Mouse (Mus musculus): ENCODE measurements around the gene Baiap2l2. TPM values are rescaled to one million over a fixed set of nuclear protein-coding genes. Genes with fewer than 3 reads are reported as not detected.
A peak's percentile ranks its signal among the peaks of the same experiment; 100 is the strongest.

Gene Baiap2l2
- total and polyA plus RNA-seq, 3 experiments = 0.24 to 1.5 TPM; not detected in 1

DNA sequence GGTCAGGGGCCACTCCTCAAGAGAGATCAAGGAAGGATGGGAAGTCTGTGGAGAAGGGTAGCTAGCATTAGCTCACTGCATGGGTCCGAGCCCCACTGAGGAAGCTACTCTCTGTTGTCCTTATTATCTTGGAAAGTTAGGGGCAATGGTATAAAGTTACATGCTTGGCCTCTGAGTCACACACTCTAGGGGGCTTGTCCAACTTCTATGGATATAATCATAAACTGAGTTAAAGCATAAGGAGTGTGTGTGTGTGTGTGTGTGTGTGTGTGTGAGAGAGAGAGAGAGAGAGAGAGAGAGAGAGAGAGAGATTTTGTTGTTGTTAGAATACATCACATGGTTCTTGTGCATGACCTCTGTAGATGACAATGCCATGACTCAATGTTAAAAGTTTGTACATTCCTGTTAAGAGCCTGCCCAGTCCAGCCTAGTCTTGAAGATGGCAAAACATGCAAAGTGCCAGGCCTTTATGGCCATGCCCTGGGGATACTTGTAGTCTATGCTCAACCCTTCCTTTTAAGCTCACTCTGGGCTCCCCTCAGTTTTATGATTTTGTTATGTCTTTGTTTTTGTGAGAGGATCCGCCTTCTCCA, 14.3 kb upstream of the Baiap2l2 start:
- no peak for DNase-seq

DNA sequence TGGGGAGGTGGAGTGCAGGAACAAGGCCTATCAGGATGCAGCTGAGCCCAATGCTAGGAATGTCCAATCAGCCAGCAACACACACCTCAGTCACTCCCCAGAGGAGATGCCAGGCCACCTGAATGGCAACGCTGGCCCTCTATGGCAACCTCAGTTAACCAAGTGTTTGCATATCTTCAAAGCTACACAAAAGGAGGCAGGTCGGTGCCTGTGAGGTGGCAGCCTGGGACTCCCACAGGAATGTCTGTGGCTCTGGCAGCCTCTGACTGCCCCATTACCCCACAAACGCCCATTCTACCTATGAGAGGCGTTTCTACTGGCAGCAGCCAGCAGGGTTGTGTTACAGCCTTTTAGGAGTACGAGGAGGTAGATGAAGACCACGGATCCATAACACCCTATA, 13.2 kb upstream of the Baiap2l2 start:
- no peak for DNase-seq

DNA sequence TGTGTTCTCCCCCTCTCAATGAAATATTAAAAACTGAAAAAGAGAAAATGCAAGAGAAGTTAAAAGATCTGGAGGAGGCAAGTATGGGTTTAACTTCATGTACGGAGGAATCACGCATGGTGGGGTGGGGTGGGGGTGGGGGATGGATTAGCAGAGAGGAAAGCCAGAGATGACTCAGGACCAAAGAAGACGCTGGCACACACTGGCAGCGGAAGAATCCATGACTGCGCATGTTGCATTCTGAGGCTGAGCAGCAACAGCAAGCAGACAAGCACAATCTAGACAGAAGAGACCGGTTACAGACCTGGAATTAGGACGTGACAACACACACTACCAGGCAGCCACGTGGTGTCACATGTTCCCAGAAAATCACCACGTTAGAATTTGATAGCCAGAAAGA, 7.4 kb upstream of the Baiap2l2 start:
- no peak for DNase-seq

DNA sequence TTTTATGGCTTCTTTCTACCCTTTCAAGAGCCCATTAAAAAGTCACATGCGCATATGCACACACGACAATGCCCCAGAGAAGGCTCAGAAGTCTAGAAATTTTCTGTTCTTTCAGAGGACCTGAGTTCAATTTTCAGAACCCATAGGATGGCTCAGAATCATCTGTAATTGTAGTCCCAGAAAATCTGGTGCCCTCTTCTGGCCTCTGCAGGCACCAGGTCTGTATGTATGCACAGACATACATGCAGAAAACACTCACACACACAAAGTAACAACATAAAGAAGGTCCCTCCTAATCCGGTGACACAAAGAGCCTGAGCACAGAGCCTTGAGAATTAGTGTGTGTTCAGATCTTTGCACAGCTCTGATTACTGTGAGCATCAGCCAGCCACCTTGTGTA, 5.0 kb upstream of the Baiap2l2 start:
- no peak for DNase-seq

DNA sequence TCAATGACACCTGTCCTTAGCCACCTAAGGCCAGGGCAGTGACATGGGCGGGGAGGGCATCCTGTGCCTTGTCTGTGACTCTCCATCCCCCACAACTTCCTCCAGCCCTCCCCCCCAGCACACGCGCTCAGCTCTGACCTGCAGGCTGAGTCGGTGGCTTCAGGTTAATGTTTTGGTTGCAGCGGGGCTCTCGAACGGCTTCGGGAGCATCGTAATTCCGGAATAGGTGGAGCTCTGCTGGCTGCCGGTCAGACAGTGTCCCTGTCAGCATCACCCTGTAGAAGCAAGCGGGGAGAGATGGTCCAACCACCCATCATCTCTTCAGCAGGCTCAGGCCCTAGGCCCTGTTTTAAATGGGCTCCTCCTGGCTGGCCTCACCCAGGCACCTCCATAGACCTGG, 4.1 kb upstream of the Baiap2l2 start:
- DNase-seq = no peak

DNA sequence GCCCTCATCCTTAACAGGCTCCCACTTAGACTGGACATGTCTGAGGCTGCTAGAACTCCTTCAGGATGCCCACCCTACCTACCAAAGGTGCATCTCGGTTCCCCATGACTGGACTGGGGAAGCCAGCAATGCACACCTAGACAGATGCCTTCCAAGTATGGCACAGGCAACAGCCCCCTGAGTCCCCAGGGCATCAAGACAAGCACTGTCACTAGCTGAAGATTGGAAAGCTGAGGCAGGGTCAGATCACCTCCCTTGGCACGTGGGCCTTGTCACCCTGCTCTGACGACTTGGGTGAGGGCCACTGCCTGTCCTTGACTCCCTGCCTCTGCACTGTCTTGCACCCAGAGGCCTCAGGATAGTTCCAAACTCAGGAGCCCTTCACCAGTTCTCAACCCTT, 3.0 kb upstream of the Baiap2l2 start:
- DNase-seq = no peak

DNA sequence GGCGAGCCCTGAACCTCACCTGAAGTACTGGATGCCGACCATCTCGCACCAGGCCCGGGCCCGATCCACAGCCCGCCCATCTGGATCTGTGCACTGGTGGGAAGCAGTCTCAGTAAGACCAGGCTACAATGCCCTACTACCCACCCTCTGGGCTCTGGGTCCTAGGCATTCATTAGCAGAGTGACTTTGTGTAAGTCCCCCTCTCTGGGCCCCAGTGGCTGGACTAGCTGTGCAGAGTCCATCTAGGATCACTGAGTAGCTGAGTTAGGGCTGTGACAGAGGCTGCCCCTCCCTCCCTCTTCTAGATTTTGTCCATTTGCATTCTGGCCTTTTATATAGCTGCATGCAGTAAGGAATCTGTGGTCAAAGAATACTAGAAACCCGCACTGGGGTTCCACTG, 1.8 kb upstream of the Baiap2l2 start:
- DNase-seq = no peak

DNA sequence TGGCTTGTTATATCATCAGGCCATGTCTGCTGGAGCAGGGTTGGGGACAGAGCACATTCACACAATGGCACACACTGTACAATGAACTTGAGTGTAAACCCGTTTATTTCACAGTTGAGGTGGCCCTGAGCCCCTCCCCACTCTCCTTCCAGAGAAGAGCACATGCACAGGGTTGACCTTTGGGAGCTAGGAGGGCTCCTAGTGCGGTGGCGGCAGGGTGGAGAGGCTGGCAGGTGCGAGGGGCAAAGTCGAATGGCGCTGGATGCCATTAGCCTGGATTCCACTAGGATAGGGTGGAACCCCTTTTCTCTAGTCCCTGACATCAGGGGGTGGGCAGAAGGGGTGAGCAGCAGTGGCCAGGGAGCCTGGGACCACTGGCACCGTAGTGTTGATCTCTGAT, 804 bp upstream of the Baiap2l2 start:
- DNase-seq = no peak

DNA sequence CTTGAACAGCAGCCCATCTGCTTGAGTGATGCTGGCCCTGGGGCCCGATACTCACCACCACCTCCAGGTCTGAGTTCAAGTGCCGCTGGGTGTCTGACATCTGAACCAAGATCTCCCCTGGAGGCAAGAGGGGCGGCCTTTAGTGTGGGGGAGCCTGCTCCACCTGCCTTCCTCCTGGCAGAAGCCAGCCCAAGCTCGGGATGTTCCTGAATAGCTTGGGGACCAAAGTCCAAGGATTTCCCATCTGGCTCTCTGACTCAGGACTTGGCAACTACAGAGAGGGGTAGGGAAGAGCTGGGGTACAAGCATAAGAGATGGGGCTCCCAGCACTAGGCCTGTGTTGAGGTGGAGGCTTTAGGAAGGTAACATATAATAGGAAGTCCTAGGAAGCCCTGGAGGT, 2.0 kb downstream of the Baiap2l2 start:
- DNase-seq = no peak

DNA sequence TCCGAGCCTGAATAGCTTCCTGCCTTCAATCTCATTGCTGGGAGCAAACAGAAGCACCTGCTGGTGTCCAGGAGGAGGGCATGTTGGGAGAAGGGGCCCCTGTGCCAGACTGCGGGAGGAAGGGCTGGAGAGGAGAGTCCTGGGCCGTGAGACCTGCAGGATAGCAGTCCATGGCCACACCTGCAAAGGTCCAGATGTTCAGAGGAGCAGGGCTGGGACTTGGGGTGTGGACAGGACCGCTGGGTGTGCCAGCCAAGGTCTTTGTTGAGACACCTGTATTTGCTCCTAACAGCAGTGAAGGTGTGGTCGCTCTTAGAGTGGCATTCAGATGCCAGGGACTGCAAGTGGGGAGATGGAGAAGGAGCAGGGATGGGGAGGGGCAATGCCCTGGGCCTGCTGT, 2.9 kb downstream of the Baiap2l2 start:
- DNase-seq = no peak

DNA sequence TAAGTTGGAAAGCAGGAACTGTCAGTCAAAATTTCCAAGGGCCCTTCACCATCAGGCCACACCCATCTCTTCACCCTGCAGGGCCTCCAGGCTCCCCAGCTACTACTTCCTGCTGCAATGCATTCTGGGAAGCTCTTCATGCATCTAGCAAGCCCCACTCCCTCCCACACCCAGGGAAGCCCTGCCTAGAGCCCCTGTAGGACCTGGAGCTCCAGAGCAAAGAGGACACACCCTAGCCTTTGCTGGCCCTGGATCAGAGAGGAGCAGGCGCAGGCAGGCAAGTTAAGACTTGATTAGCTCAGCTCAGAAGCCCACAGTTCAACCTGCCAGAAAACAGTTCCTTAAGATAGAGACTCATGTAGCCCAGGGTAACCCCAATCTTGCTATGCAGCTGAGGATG, 3.9 kb downstream of the Baiap2l2 start:
- no peak for DNase-seq

DNA sequence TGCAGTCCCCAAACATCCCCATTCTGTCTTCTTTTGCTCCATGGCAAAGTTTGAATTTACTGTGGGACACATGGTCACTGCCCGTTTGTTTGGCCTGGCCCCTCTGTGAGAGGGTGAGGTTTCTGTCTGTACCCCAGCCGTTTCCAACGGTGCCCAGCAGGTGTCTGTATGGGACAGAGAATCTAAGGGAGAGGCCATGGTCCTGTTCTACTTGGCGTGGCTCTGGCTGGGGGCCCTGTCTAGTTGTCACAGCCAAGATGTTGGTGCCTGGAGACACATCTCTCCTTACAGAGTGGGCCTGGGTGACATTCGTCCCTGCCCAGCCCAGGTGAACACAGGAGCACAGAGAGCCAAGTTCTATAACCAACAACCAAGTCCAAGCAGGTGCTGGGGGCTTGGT, 4.5 kb downstream of the Baiap2l2 start:
- no peak for DNase-seq

DNA sequence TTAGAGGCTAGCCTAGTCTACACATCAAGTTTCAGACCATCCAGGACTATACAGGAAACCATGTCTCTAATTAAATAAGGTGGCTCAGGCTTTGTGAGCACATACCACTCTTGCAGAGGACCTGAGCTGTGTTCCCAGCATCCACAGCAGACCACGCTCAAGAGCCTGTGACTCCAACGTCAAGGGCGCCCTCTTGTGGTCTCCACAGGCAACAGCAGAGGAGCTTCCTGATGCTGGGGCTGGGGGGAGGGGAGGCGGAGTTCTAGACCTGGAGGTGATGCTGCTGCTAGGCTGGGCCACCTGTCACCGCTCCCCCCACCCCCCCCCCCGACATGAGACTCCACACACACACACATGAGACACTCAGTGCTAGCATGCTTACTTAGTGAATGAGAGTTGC, 5.1 kb downstream of the Baiap2l2 start:
- no peak for DNase-seq

DNA sequence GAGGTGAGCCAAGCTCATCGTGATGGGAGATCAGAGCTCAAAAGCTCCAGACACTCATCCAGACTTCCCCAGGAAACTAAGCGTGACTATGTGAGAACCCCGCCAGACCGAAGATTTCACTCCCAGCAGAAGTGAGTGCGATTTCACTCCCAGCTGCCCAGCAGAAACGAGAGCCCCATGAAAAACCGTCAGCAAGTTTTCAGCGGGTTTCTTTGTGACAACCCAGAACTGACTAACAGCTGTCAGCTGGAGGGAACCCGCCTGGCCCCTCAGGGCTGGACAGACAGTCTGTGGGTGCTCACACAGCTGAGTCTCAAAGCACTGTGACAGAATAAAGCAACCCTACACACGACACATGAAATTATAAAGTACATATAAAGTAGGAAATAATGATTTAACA, 7.6 kb downstream of the Baiap2l2 start:
- no peak for DNase-seq

DNA sequence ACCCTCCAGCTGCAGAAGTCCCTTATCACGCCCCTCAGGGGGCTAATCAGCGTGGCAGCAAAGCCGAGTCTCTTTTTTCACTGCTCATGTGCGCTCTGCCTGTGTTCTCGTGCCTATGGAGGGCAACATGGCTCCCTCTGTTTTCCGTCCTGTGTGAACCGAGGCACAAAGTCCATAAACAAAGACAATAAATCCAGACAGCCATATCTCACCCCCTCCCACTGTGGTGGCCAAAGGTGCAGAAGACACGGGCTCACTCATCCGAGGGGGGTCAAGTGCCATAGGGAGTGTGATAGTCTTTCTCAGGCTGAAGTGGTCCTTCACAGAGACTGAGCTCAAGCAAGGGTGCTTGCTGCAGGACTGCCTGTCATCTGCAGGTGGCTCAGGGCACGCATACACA, 12.3 kb downstream of the Baiap2l2 start:
- no peak for DNase-seq

DNA sequence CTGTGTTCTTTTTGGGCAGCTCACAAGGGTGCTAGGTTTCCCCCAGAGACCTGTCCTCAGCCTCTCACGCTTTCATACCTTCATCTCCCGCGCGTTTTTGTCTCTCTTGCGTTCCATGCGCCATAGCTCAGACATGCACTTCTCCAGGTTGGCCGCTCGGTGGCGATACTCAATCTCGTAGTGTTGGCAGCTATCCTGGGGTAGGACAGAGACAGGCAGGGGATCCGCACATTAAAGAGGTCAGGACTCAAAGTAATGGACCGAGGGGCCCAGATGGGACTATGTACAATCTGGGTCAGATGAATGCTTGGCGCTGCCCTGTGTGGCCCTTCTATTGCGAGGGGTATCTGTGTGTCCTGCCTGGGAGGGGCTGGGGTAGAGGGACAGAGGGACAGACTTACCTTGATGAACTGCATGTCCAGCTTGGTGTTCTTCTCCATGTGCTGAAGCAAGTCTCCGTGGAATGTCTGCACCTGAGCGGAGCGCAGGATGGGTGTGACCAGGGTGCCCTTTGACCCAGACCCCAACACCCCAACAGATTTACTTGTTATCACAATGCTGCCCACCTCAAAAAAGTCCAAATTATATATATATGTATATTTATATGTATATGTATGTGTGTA, 14.1 kb downstream of the Baiap2l2 start:
- no peak for DNase-seq

DNA sequence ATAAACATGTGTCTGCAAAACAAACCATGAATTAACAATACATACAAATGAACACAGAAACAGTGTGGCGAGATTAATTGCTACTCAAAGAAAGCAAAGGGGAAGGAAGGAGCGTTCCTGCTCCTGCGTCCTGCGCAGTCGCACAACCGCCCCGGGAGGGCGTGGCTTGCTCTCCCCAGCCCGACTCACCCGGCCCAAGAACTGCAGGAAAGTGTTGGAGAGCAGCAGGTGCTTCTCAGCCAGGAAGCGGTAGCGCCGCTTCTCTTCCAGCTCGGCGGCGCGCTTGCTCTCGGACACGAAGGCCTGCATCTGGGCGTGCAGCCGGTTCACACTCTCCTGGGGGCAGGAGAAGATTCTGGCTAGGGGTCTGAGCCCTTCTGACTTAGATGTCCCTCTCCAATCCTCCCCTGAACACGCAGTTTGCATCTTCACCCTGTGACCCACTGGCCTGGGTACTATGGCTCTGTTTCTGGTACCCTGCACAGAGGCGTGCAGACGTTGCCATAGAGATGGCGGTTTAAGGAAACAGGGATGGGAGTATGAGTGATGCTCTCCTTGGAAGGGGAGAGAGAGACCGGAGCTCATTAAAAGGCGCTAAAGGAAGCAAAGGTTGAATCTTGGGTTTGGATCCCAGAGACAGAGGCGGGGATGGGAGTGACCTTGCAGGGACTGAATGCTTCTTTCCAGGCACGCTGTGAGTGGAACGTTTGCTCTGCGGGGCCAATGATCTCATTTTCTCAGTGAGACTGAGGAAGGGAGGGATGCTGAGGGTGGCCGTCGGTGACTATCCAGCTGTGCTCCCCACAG, 14.8 kb downstream of the Baiap2l2 start:
- peak; percentile 82 for DNase-seq

DNA sequence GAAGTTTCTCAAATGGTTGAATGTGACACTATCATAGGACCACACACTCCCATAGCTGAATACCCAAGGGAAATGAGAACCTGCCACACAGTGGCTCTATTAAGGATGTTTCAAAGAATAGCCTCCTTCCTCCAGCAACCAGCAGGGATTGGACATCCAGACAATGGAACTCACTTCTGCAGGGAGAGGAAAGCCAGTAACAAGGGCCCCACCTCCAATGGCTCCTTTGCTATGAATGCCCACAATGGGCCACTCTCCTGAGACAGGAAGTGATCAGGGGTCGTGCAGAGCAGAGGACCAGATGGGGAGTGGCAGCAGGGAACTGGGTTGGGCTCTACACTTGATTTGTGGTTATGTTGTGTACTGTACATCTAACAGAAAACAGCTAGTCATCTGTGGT, 16.8 kb downstream of the Baiap2l2 start:
- no peak for DNase-seq

DNA sequence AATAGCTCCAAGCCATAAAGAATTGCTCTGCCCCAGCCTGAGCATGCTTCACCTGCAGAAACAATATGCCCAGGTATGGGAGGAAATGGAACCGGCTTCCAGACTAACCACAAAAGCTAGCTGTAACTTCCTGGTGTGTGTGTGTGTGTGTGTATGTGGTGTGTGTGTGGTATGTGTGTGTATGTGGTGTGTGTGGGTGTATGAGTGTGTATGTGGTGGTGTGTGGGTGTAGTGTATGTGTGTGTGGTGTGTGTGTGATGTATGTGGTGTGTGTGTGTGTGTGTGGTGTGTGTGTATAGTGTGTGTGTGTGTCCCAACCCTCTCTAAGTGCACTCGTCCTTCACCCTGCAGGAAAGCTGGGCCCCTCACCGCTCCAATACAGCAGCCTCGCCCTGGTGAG, 20.0 kb downstream of the Baiap2l2 start:
- no peak for DNase-seq

DNA sequence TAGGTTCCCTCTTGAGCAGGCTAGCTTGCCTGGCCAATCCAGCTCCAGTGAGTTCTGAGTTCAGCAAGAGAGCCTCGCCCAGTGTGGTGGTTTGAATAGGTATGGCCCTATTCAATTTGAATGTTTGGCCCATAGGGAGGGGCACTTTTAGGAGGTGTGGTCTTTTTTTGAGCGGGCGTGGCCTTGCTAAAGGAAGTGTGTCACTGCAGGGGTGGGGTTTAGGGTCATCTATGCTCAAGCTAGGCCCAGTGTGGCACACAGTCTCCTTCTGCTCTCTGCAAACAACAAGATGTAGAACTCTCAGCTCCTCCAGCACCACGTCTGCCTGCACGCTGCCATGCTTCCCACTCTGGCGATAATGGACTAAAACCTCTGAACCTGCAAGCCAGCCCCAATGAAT, 21.6 kb downstream of the Baiap2l2 start:
- DNase-seq = no peak

DNA sequence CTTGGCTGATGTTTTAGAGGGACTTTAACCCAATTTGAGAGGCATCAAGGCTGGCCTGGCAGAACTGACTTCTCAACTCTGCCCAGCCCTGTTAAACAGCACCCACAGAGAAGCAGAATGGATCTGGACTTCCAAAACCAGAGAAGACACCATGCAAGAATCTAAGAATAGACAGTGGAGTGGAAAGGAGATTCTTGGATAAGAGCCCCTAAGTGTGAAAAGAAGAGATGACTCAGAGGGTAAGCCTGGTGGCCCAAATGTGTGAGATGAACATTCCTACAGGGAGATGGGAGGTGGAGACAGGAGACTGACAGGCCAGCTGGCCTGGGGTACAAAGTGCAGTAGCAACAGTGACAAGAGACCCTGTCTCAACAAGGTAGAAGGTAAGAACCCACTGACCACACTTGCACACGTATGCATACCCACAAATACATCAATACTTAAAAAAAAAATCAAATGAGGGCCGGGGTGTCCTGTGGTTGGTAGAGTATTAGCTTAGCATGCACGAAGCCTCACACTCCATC, 22.5 kb downstream of the Baiap2l2 start:
- no peak for DNase-seq

DNA sequence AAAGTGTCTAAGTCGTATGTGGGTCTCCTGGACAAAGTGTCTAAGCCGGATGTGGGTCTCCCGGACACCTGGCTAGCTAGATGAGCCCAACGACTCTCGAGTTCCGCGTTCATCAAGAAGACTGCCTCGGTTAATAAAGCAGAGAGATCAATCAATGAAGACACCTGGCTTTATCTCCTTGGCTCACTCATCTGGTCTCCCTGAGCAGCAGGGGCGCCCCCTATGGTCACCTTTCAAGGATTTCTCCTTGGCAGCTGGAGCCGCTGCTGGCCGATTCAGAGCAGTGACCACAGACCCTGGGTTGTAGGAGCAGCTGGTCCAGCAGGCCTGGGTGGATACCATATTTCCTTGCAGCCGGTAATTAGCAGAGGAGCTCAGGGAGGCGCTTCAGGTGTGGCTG, 23.0 kb downstream of the Baiap2l2 start:
- DNase-seq = no peak

DNA sequence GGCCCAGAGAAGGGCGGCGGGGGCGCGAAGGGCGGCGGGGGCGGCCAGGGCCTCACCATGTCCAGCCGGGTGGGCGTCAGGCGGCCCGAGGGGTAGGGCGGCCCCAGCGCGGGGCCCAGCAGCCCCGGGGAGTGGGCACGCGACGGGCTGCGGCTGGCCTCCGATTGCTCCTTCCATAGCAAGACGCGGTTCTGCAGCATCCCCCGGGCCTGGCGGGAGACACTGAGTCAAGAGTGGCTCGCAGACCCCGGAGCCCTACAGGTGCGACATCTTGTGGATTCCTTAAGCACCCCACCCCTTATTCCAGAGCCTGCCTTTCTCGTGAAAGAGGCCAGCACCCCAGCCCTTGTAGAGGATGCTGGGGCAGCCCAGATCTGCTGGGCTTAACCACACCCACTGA, 23.6 kb downstream of the Baiap2l2 start:
- no peak for DNase-seq

All from adrenal gland, adult 2 months (tissue).